Mouse (Mus musculus) ZHBTc4 (cell line): ENCODE results near the gene Atf6b.
A peak's percentile ranks its signal among the peaks of the same experiment; 100 is the strongest.

Experiments
- DNase-seq: peaks from one replicate; pipeline ENCODE4 v3.0.0-alpha.2; 2011; ENCODE audit warnings: low read depth, low spot score

Gene Atf6b

GRCm38 (mm10) chr17:34646906-34647787 is at the start of gene Atf6b:
Atf6b (plus strand) TSS chr17:34647146.
- peak; percentile 99 for DNase-seq

- no peak for DNase-seq
These were observed 49.3 kb upstream of the Atf6b start, which contains the start of gene Ager for GRCm38 (mm10) chr17:34597566-34598095. Ager (plus strand) TSS chr17:34597862.

GRCm38 (mm10) chr17:34599891-34600290 is 47.1 kb upstream of the Atf6b start:
- DNase-seq, result no peak

GRCm38 (mm10) chr17:34601796-34602195 is 45.1 kb upstream of the Atf6b start:
- DNase-seq, result no peak

GRCm38 (mm10) chr17:34603375-34604060 is 43.4 kb upstream of the Atf6b start, which contains the start of gene Rnf5:
Rnf5 (minus strand) TSS chr17:34603690.
- DNase-seq, result peak; percentile 100

GRCm38 (mm10) chr17:34604061-34604508 is 42.9 kb upstream of the Atf6b start, which contains the start of gene Agpat1:
Agpat1 (plus strand) TSS chr17:34604262.
- DNase-seq, result peak; percentile 100

- DNase-seq, result no peak
These were observed 42.3 kb upstream of the Atf6b start for GRCm38 (mm10) chr17:34604511-34605237.

- peak; percentile 96 for DNase-seq
These were observed 41.3 kb upstream of the Atf6b start for GRCm38 (mm10) chr17:34605609-34606008.

GRCm38 (mm10) chr17:34606186-34607039 is 40.5 kb upstream of the Atf6b start:
- no peak for DNase-seq

GRCm38 (mm10) chr17:34607997-34608396 is 38.9 kb upstream of the Atf6b start:
- no peak for DNase-seq

GRCm38 (mm10) chr17:34611050-34611449 is 35.9 kb upstream of the Atf6b start:
- no peak for DNase-seq

- no peak for DNase-seq
These were observed 33.8 kb upstream of the Atf6b start for GRCm38 (mm10) chr17:34613054-34613645.

GRCm38 (mm10) chr17:34613830-34614229 is 33.1 kb upstream of the Atf6b start:
- no peak for DNase-seq

- no peak for DNase-seq
These were observed 31.1 kb upstream of the Atf6b start, which contains the start of gene Egfl8 for GRCm38 (mm10) chr17:34615871-34616270. Egfl8 (minus strand) TSS chr17:34615971.

GRCm38 (mm10) chr17:34618999-34619398 is 27.9 kb upstream of the Atf6b start:
- DNase-seq, result peak; percentile 84

GRCm38 (mm10) chr17:34621006-34621405 is 25.9 kb upstream of the Atf6b start:
- no peak for DNase-seq

- DNase-seq, result no peak
These were observed 23.8 kb upstream of the Atf6b start for GRCm38 (mm10) chr17:34623161-34623560.

GRCm38 (mm10) chr17:34624981-34625380 is 22.0 kb upstream of the Atf6b start:
- DNase-seq, result no peak

- no peak for DNase-seq
These were observed 20.7 kb upstream of the Atf6b start for GRCm38 (mm10) chr17:34626062-34626772.

GRCm38 (mm10) chr17:34626773-34627092 is 20.2 kb upstream of the Atf6b start:
- DNase-seq, result peak; percentile 55
